Mouse (Mus musculus) cerebellum, postnatal 14 days (tissue): ENCODE data around the gene Vmn2r6.
"Not testable (repeated sequence)": the region's sequence is repeated elsewhere in the genome, so short reads cannot be mapped to it uniquely, and the experiment has no call there.

Experiments used
- DNase-seq, 2 experiments: peaks; one replicate each; pipeline ENCODE4 v3.0.0; 2021; ENCODE audit warnings: mixed read lengths in 2 of 2

Vmn2r6 gene

DNA sequence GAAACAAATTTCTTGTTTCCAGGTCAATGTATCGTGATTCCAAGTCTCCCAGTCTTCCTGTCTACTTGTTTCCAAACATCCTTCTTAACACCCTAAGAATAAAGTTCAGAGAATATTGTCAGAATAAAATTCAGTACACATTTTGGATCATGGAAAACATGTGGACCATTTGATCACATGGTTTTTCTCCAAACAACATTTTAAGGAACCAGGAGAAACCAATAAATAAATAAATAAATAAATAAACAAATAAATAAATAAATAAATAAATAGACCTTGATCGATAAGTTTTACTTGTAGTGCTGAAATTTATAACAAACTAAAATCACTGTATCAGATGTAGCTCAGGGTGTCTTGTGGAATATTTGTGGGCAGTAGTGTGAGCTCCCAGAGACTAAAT, at the start of gene Vmn2r6:
Gene Vmn2r6, minus strand, starts transcription at position 101 of the 400 bp plus-strand sequence.
- not testable (repeated sequence) for DNase-seq

GRCm38 (mm10) chr3:64587618-64588017, 22.0 kb upstream of the Vmn2r6 start:
- DNase-seq = peak; percentile 35 to 53

DNA sequence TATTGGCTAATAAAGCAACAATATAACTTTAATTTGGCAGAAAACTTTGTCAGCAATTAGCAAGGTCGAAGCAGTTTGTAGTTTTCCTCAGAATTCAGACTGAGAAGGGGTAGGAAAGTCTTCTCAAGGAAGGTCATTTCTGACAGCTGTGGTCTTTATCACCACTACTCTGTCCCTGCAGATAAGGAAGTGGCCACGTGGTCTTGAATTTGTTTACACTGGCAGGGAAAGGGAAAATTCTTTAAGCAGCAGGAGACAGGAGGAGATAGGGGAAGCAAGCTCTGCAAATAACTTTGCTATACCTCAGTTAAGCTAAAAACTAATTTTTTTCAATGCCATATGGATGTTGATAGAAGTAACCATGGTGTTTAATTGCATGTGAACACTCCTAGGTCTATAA, 3.2 kb upstream of the Vmn2r6 start:
- not testable (repeated sequence) for DNase-seq

DNA sequence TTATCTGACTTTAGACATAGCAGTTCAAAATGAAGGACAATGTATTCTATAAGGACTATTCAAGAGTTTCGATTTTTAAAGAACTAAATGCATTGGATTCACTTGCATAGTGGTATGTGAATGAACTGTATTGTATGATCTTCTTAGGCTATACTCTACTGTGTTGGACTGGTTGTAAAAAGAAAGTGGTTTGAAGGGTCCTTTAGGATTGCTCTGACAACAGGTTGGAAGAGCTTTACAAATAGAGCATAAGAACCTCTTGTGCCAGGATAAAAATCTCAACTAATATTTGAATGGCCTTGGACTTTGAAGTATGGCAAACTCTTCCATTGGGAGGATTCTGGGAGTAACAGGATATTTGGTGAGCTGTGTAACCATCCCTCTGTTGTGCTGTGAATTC, 42.0 kb downstream of the Vmn2r6 start:
- DNase-seq = not testable (repeated sequence)

- not testable (repeated sequence) for DNase-seq
Observed at GRCm38 (mm10) chr3:64509742-64510141, 55.9 kb downstream of the Vmn2r6 start, which contains the start of gene Vmn2r5. Gene Vmn2r5 (minus strand): TSS chr3:64509842.
